Mouse (Mus musculus): ENCODE results near the gene Aak1.

The Aak1 gene

GRCm38 (mm10) chr6:86955741-86956140 is 106.4 kb downstream of the Aak1 start:
- DNase-seq (ENCODE audit: low read depth, low spot score): no peak

- DNase-seq (ENCODE audit: low read depth, low spot score): no peak
Measured at GRCm38 (mm10) chr6:86956206-86956605, 106.9 kb downstream of the Aak1 start.

- no peak for DNase-seq (ENCODE audit: low read depth, low spot score)
Measured at GRCm38 (mm10) chr6:86959006-86959405, 109.7 kb downstream of the Aak1 start.

DNA sequence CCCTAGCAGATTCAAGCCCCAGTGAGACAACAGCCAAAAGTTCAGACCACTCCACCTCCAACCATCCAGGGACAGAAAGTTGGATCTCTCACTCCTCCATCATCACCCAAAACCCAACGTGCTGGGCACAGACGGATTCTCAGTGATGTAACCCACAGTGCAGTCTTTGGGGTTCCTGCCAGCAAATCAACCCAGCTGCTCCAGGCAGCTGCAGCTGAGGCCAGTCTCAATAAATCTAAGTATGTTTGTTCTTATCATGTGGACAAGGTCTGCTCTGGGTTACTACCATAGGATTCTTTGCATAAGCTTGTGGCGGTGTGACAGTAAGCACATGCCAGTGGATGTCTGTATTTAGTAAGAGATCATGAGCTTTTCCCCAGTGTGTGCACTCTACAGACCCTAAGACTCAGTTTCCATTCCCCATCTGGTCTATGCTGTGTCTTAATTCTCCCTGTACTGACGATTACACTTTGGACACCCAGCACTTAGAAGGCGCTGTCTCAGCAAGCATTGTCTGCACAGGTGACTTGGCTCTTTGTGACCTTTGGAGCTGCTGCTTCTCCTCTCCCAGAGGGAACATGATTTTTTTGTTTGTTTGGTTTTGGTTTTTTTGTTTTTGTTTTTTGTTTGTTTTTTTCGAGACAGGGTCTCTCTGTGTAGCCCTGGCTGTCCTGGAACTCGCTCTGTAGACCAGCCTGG is 114.8 kb downstream of the Aak1 start:
- no peak for DNase-seq (ENCODE audit: low read depth, low spot score)

GRCm38 (mm10) chr6:86967166-86967565 is 117.8 kb downstream of the Aak1 start:
- DNase-seq (ENCODE audit: low read depth, low spot score): no peak

GRCm38 (mm10) chr6:86973956-86974355 is 124.6 kb downstream of the Aak1 start:
- DNase-seq (ENCODE audit: low read depth, low spot score): no peak

- DNase-seq (ENCODE audit: low read depth, low spot score): no peak
Measured at GRCm38 (mm10) chr6:86978156-86978908, 129.0 kb downstream of the Aak1 start.

- no peak for DNase-seq (ENCODE audit: low read depth, low spot score)
Measured at GRCm38 (mm10) chr6:86978909-86979265, 129.6 kb downstream of the Aak1 start.

GRCm38 (mm10) chr6:86981206-86981605 is 131.9 kb downstream of the Aak1 start:
- DNase-seq (ENCODE audit: low read depth, low spot score): no peak

- DNase-seq (ENCODE audit: low read depth, low spot score): no peak
Measured at GRCm38 (mm10) chr6:86985314-86986106, 136.2 kb downstream of the Aak1 start.

- DNase-seq (ENCODE audit: low read depth, low spot score): no peak
Measured at GRCm38 (mm10) chr6:86989576-86989975, 140.3 kb downstream of the Aak1 start.

DNA sequence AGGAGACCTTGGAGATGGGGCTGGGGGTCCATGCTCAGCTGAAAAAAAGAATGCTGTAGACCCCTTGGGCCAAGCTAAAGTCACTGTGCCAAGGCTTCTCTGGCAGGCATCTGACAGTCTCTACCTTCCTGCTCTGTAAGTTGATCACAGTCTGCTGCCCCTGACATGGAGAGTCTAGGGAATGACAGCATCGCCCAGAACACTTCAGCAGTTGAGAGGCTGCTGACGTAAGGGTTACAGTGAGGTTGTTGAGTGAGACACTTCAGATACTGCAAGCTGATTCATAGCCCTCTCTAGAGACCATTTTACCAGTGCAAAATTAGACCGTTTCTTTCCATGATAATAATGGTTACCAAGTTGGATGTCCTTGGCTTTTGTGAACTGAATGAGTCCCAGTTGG is 141.7 kb downstream of the Aak1 start:
- DNase-seq (ENCODE audit: low read depth, low spot score): no peak

DNA sequence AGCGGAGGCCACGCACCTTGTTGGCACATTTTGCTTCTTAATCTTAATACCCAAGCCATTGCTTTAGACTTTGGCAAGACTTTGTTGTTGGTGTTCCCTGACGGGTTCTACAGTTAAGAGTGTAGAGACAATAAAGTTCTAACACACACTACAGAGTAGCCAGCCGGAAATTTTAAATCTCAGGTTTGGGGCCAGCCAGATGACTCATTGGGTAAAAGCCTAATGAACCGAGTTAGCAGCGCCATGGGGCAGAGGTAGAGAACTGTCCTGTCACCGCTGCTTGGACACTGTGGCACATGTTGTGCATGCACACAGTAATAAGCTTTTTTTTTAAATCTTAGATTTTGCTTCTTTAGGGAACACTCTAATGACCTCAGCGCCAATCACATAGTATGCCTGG is 143.0 kb downstream of the Aak1 start:
- DNase-seq (ENCODE audit: low read depth, low spot score): no peak

GRCm38 (mm10) chr6:86994254-86994653 is 144.9 kb downstream of the Aak1 start:
- DNase-seq (ENCODE audit: low read depth, low spot score): no peak

DNA sequence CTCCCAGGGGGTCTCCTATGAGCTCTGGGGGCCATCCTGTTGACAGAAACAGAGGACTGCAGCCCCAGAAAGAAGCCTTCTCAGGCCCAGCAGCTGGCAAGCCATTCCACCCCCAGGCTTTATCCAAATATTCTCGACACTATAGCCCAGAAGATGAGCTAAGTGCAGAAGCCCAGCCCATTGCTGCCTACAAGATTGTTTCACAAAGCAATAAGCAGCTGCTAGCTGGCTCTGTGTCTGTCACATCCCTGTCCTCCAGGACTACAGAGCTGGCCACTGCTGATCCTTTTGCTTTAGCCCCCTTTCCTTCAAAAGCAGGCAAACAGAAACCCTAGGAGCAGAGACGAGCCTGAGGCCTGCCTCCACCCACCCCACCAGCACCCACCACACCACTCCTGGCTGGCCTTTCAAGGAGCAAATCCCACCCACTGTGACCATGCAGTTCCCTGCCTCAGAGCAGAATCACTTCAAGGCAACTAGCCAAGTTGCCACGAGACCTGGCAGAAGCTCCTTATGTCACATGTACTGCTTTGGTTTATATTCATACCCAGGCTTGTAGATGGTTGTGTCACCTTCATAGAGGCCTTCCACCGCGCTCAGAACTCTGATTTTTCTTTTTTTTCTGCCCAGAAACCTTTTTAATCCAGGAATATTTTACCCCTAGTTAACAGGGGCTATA is 147.5 kb downstream of the Aak1 start:
- no peak for DNase-seq (ENCODE audit: low read depth, low spot score)

DNA sequence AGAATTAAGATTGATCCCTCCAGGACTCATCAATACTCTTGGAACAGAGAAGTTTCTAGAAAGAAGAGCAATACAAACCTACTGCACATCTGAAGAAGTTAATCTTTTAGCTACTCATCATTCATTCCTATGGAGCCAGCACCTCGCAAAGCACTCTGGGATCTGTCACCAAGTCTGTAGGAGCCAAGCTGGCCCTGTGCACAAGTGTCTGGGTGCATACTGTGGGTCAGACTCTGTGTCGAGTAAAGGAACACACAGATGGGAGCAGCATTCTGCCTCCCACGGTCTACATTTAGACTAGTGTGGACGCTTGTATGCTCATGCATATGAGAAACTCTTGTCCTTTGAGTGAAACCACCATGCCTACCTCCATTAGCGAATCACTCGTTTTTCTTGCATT is 148.0 kb downstream of the Aak1 start:
- no peak for DNase-seq (ENCODE audit: low read depth, low spot score)

DNA sequence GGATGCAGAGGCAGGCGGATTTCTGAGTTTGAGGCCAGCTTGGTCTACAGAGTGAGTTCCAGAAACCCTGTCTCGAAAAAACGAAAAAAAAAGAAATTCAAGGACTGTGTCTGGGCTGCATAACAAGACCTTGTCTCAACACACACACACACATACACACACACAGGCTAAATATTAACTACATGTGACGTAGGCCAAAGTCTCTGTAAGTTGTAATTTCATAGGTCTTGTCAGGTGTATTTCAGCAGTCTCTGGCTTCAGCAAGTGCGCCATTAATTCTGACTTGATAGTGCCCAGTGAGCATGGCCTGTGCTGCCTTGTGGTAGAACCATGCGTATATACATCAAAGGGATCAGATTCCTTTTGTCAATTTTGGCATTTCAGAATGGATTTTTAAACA is 152.7 kb downstream of the Aak1 start:
- no peak for DNase-seq (ENCODE audit: low read depth, low spot score)

DNA sequence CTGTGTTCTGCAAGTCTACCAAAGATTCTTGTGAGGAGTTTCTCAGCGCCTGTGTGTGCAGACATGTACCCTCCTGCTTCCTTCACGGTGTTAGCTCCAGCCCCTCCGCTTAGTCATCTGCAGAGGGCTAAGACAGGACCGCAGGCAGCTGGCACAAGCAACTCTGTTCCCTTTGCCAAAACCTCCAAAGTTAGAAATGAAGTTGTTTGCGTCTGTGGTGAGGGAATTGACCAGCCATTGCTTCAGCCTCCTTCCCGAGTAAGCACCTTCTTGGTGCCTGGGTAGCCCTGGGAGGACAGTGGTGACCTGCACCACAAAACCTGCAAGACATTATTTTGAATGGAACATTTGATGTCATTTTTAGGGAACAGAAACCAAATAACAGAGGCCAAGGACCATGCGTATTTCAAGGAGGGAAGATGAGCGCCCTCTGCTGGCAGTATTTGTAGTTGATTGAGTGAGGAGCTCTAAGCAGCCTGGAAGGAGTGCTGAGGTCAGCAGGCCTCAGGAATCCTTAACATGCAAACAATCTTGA is 153.3 kb downstream of the Aak1 start:
- DNase-seq (ENCODE audit: low read depth, low spot score): peak; percentile 65

DNA sequence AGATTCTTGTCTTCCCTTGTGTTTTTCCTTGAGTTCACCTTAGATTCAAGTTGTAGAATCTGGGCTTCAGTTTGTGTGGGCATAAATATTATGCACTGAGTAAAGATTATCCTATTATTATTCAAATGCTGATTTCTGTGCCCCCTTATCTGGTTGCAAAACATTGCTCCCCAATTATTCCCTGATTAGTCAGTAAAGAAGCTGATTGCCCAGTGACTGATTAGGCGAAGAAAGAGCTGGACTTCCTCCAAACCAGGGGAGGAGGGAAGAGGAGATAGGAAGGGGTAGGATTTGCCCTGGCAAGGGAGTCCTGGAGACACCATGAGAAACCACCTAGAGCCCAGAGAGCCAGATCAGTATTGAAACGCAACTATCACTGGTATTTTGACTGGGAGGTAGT is 154.8 kb downstream of the Aak1 start:
- no peak for DNase-seq (ENCODE audit: low read depth, low spot score)

- DNase-seq (ENCODE audit: low read depth, low spot score): no peak
Measured at GRCm38 (mm10) chr6:87005577-87005976, 156.3 kb downstream of the Aak1 start.

- no peak for DNase-seq (ENCODE audit: low read depth, low spot score)
Measured at GRCm38 (mm10) chr6:87008887-87009286, 159.6 kb downstream of the Aak1 start, which contains the start of gene Nfu1. TSS of gene Nfu1 (plus strand) at chr6:87009236.
